Mouse (Mus musculus) embryonic facial prominence, embryonic 11.5 days (tissue): ENCODE results near the gene Cyp2c23. TPM values are rescaled to one million over a fixed set of nuclear protein-coding genes. Genes with fewer than 3 reads are reported as not detected.

Experiments used
- ATAC-seq: fragments of 200-750 bp; cut with Nextera tagmentation; replicated peaks from 2 replicates; pipeline ENCODE4 v1.8.0; 2017; ENCODE audit warnings: low read depth; ENCODE audit not compliant: insufficient number of reproducible peaks, low FRiP score, low TSS enrichment
- DNase-seq: peaks from one replicate; pipeline ENCODE4 v3.0.0-alpha.2; 2015; ENCODE audit warnings: low spot score
- H3K27ac ChIP-seq: fragments of 300-500 bp; sonication (generic); replicated peaks from 2 replicates; pipeline ENCODE4 v1.5.1; 2014; ENCODE audit warnings: mild to moderate bottlenecking, low read depth, low read length, control low read depth
- H3K27me3 ChIP-seq: fragments of 300-500 bp; sonication (generic); 2 replicates; pipeline ENCODE4 v1.6.1; 2014; ENCODE audit warnings: mild to moderate bottlenecking, low read length, moderate library complexity, mixed read lengths; ENCODE audit not compliant: control insufficient read depth, insufficient read depth
- H3K36me3 ChIP-seq: fragments of 300-500 bp; sonication (generic); replicated peaks from 2 replicates; pipeline ENCODE4 v1.6.1; 2014; ENCODE audit warnings: low read depth, mild to moderate bottlenecking, low read length, moderate library complexity, mixed read lengths; ENCODE audit not compliant: control insufficient read depth, insufficient read depth
- H3K4me1 ChIP-seq: fragments of 300-500 bp; sonication (generic); 2 replicates; pipeline ENCODE4 v1.6.1; 2014; ENCODE audit warnings: low read length, mixed read lengths; ENCODE audit not compliant: control insufficient read depth, insufficient read depth
- H3K4me2 ChIP-seq: fragments of 300-500 bp; sonication (generic); 2 replicates; pipeline ENCODE4 v1.6.1; 2014; ENCODE audit warnings: low read depth, mild to moderate bottlenecking, control low read depth, low read length, moderate library complexity
- H3K4me3 ChIP-seq: fragments of 300-500 bp; sonication (generic); 2 replicates; pipeline ENCODE4 v1.5.1; 2014; ENCODE audit warnings: low read depth, low read length, control low read depth
- H3K9ac ChIP-seq: fragments of 300-500 bp; sonication (generic); replicated peaks from 2 replicates; pipeline ENCODE4 v1.6.1; 2014; ENCODE audit warnings: mild to moderate bottlenecking, control low read depth, low read length
- H3K9me3 ChIP-seq: fragments of 300-500 bp; sonication (generic); replicated peaks from 2 replicates; pipeline ENCODE4 v1.6.1; 2016; ENCODE audit warnings: mild to moderate bottlenecking, low read length, inconsistent platforms, mixed read lengths; ENCODE audit not compliant: control insufficient read depth
- WGBS: fragments of 180-500 bp; shearing (Covaris S2); extraction: QIAGEN DNeasy Blood & Tissue Kit; methylation state at CpG from one replicate; pipeline ENCODE4 v1.1.7; 2014; 5-methylcytosine and 5-hydroxymethylcytosine counted together
- polyA plus RNA-seq: library from polyadenylated mRNA; unstranded; fragments of >200 nt; fragmentation: Nextera tagmentation; extraction: Ambion mirVana; gene quantifications from 2 replicates; pipeline ENCODE4 v1.2.1, GENCODE M21; 2014

The Cyp2c23 gene
- polyA plus RNA-seq, 1 experiment from 2014 or later = not detected

DNA sequence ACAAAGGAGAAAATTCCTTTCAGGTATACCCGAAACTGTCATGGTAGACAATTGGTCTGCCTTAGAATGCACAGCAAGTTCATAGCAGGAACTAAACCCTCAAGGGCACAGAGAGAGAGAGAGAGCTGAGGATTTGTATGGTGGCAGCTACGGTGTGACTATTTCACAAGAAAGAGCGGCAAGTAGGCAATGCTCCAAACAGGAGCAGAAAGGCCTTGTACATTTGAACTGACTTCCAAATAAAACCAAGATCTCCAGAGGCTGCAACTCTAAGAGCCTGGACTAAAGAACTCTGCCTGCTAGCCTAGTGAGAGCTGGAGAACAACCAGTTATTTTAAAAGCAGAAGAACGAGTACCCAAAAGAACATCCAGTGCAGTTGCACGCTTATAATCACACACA lies 13.1 kb upstream of the Cyp2c23 start:
- Histone ChIP-seq H3K4me3 (no peak overlapping the region), H3K27me3 (no peaks in the 10 kb centered on the region), H3K9ac (no peak overlapping the region), H3K4me1 (no peaks in the 10 kb centered on the region), H3K36me3 (no peaks in the 10 kb centered on the region), H3K27ac (no peak overlapping the region), H3K9me3 (no peaks in the 10 kb centered on the region), H3K4me2 (no peak overlapping the region)
- no peak for ATAC-seq
- WGBS = 87% methylated on average over 5 of the region's 5 CpGs
- no peak for DNase-seq

DNA sequence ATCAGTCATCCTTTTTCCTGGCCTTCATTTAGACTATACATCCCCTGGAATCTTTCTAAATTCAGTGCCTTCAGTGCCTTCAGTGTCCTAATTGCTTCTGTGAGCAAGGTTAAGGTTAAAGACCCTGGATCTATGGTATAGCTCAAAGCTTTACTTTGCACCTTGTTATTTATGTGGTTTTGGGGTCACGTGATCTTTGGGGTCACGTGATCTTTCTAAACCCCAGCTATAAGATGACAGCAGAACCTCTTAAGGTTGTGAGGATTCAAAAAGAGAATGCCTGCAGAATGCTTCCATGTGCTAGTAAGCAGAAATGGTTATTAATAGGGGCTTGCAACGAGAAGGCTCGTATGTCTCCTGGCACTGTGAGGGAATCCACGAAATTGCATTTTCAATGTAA lies 4.4 kb upstream of the Cyp2c23 start:
- no peak overlapping the region for H3K9ac ChIP-seq
- H3K4me3 ChIP-seq = no peak overlapping the region
- H3K27me3 ChIP-seq = no peaks in the 10 kb centered on the region
- no peak for DNase-seq
- no peaks in the 10 kb centered on the region for H3K9me3 ChIP-seq
- ATAC-seq = no peak
- no peak overlapping the region for H3K27ac ChIP-seq
- no peak overlapping the region for H3K4me2 ChIP-seq
- no peaks in the 10 kb centered on the region for H3K4me1 ChIP-seq
- WGBS = 93% methylated on average over 5 of the region's 5 CpGs
- no peaks in the 10 kb centered on the region for H3K36me3 ChIP-seq

DNA sequence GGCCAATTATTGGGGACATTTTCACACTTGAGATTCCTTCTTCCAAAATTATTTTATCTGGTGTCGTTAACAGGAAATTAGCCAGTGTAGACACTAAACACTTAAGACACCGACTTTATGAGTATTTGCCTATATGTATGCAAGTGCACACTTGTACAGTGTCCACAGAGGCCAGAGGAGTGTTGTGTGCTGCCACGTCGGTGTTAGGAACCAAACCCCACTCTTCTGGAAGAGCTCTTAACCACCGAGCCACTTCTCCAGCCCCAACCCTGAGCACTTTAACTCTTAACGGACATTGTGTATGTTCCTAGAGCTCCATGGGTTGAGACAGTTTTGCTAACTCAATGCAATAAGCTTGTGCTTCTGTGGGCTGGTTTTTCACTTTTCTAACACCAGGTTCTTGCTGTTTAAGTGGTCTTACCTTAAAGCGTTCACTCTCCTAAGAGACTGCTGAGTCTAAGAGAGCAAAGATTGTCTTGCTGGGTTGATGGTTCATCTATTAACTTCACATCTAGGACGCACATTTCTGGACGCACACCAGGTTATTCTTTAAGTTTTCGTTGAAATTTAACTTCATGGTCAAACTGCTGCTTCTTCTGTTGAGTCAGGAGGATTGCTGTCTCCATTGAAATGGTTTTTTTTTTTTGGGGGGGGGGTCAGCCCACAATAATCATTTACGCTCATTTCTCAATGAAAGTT lies 3.2 kb upstream of the Cyp2c23 start:
- Histone ChIP-seq H3K4me2 (no peak overlapping the region), H3K4me1 (no peaks in the 10 kb centered on the region), H3K9me3 (no peaks in the 10 kb centered on the region), H3K36me3 (no peaks in the 10 kb centered on the region), H3K27ac (no peak overlapping the region), H3K9ac (no peak overlapping the region), H3K27me3 (no peaks in the 10 kb centered on the region), H3K4me3 (no peak overlapping the region)
- no peak for ATAC-seq
- DNase-seq = no peak
- WGBS = 89% methylated on average over 11 of the region's 11 CpGs

DNA sequence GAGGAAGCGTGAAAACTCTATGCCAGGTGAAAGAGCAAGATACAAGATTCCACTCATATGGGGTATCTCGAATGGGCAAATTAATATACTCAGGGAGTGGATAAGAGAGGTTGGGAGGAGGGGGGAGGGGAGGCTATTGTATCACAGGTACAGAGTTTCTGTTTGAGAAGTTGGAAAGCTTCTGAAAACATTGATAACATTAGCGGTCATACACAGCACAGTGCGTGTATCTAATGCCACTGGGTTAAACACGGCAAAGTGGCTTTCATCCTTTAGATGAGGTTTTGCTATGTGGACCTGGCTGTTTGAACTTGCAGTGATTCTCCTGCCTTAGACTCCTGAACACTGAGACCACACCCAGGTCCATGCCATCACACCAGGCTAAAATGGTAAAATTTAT lies 1.0 kb upstream of the Cyp2c23 start:
- Histone ChIP-seq H3K9me3 (no peaks in the 10 kb centered on the region), H3K36me3 (no peaks in the 10 kb centered on the region), H3K27me3 (no peaks in the 10 kb centered on the region), H3K4me2 (no peak overlapping the region), H3K4me3 (no peak overlapping the region), H3K4me1 (no peaks in the 10 kb centered on the region), H3K9ac (no peak overlapping the region), H3K27ac (no peak overlapping the region)
- DNase-seq (no peak), ATAC-seq (no peak)
- 89% methylated on average over 5 of the region's 5 CpGs for WGBS

DNA sequence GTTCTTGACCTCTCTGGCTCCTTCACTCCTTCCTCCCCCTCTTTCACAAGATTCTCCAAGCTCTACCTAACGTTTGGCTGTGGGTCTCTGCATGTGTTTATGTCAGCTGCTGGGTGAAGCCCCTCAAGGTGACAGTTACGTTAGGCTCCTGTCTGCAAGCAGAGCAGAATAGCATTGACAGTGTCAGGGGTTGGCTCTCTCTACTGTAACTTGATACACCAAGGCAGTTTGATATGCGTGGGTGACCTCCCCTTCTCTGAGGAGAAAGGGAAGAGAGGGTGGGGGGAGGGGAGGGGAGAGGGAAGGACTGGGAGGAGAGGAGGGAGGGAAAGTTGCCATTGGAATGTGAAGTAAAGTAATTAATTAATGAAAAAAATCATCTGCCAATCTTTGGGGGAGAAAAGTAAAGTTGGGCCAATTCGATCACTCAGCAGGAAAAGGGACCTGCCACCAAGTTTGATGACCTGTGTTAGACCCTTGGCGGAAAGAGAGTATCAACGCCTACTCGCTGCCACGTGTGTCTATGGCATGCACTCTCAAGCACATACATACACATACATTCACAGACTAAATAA lies 2.0 kb downstream of the Cyp2c23 start:
- Histone ChIP-seq H3K27me3 (no peaks in the 10 kb centered on the region), H3K4me2 (no peak overlapping the region), H3K36me3 (no peaks in the 10 kb centered on the region), H3K4me1 (no peaks in the 10 kb centered on the region), H3K27ac (no peak overlapping the region), H3K4me3 (no peak overlapping the region), H3K9ac (no peak overlapping the region), H3K9me3 (no peaks in the 10 kb centered on the region)
- DNase-seq (no peak), ATAC-seq (no peak)
- WGBS = 56% methylated on average over 8 of the region's 8 CpGs

DNA sequence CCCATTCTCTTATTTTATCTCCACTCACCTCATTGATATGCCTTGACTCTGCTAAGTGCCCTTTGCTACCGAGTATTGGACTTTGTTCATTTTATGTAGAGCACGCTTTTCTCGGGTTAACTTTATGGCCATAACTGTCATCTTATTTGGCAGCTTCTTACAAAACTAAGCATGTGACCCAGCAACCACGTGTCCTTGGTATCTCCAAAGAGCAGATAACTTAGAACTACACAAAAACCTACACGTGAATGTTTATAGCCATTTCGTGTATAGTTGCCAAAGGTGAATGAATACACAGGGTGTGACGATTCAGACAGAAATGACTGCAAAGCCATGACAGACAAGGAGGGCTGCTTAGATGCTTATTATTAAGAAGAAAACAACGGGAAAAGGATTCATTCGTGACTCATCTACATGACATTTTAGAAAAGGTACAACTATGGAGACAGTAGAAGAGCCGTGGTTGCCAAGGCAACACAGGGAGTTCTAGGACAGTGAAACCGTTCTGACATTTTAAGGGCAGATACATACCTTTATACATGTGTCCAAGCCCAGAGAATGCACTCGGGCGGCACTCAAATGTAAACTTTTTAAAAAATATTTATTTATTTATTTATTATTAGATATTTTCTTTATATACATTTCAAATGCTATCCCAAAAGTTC lies 4.0 kb downstream of the Cyp2c23 start:
- H3K27me3 ChIP-seq = no peaks in the 10 kb centered on the region
- ATAC-seq (no peak), DNase-seq (no peak)
- H3K9me3 ChIP-seq = no peaks in the 10 kb centered on the region
- no peak overlapping the region for H3K4me3 ChIP-seq
- no peak overlapping the region for H3K9ac ChIP-seq
- H3K4me1 ChIP-seq = no peaks in the 10 kb centered on the region
- WGBS = 88% methylated on average over 13 of the region's 13 CpGs
- H3K27ac ChIP-seq = no peak overlapping the region
- H3K4me2 ChIP-seq = no peak overlapping the region
- H3K36me3 ChIP-seq = no peaks in the 10 kb centered on the region

DNA sequence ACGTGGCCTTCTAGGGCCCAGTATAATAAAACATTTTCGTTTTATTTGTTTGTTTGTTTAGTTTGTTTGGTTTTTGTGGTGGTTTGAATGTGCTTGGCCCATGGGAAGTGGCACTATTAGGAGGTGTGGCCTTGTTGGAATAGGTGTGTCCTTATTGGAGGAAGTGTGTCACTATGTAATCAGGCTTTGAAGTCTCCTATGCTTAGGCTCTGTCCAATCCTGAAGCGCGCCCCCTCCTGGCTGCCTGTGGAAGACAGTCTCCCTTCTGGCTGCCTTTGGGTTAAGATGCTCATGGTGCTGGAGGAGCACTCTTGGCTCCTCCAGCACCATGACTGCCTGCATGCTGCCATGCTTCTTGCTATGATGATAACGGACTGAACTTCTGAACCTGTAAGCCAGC lies 5.9 kb downstream of the Cyp2c23 start:
- no peaks in the 10 kb centered on the region for H3K4me1 ChIP-seq
- no peak overlapping the region for H3K4me2 ChIP-seq
- DNase-seq (no peak), ATAC-seq (no peak)
- H3K4me3 ChIP-seq = no peak overlapping the region
- H3K9me3 ChIP-seq = no peaks in the 10 kb centered on the region
- no peak overlapping the region for H3K9ac ChIP-seq
- no peak overlapping the region for H3K27ac ChIP-seq
- no peaks in the 10 kb centered on the region for H3K27me3 ChIP-seq
- 65% methylated on average over 5 of the region's 5 CpGs for WGBS
- H3K36me3 ChIP-seq = no peaks in the 10 kb centered on the region

DNA sequence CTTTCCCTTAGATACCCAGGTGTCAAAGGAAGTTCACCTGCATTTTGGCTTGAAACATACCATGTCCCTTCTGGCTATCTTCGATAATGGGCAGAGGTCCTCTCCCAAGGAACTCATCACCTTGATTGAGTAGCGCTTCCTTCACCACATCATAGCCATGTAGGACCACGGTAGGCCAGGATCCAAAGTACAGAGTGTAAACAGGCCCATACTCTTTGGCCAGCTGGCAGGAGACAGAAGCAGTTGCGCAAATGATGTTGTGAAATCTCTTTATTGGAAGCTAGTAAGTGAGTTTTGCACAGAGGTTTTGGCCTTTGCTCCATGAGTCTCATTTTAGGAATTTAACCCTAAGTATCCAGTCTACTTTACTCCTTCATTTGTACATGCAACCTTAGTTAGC lies 7.5 kb downstream of the Cyp2c23 start:
- H3K9me3 ChIP-seq = no peaks in the 10 kb centered on the region
- ATAC-seq = no peak
- no peak overlapping the region for H3K4me2 ChIP-seq
- H3K4me1 ChIP-seq = no peaks in the 10 kb centered on the region
- H3K36me3 ChIP-seq = no peaks in the 10 kb centered on the region
- H3K9ac ChIP-seq = no peak overlapping the region
- WGBS = 90% methylated on average over 4 of the region's 4 CpGs
- no peak overlapping the region for H3K4me3 ChIP-seq
- H3K27me3 ChIP-seq = no peaks in the 10 kb centered on the region
- DNase-seq = no peak
- no peak overlapping the region for H3K27ac ChIP-seq
